Mouse (Mus musculus) thymus, postnatal 14 days (tissue): ENCODE data around the gene Cdh23.

Experiments
- DNase-seq: peaks from one replicate; pipeline ENCODE4 v3.0.0; 2021

Gene Cdh23

GRCm38 (mm10) chr10:60357901-60358300, 338.4 kb downstream of the Cdh23 start:
- no peak for DNase-seq

DNA sequence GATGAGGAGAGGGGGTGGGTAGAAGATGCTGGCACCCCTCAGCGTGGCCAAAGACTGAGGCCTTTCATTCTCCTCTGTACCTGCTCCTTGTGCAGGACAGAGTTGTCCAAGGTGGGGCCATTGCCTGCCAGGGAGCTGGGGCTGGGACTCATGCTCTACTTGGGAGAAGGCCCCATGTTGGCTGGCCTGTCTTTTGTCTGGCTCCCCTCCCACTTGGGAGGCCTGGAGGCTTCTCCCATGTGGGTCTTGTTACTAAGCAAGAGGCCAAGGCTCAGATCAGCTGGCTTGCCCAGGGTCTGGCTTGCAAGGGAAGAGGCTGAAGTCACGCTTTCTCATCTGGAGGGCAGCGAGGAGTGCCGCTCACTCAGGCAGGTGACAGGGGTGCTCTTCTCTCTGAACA, 338.8 kb downstream of the Cdh23 start:
- DNase-seq, result no peak

- DNase-seq, result no peak
These were observed 341.2 kb downstream of the Cdh23 start for GRCm38 (mm10) chr10:60354881-60355677.

GRCm38 (mm10) chr10:60354003-60354325, 342.3 kb downstream of the Cdh23 start:
- DNase-seq, result no peak

- DNase-seq, result no peak
These were observed 342.9 kb downstream of the Cdh23 start for GRCm38 (mm10) chr10:60353241-60354002.

GRCm38 (mm10) chr10:60351761-60352455, 344.4 kb downstream of the Cdh23 start:
- DNase-seq, result no peak

DNA sequence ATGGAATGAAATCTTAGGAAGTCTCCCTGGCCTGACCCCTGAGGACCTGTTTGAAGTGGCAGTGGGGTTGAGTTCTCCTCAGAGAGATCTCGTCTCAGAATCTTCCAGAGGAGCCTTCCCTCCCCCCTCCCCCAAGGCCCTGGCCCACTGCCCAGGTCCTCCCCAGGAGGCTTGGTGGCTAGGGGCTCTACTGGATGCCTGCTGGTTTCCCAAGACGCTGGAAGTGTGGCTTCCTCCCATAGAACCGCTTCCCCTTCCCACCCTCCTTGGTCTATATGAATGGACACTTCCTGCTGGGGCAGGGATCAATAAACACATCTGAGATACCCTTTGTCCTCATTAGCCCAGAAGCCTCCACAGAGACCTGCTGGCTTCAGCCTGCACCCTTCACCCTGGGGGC, 345.0 kb downstream of the Cdh23 start:
- DNase-seq, result no peak

DNA sequence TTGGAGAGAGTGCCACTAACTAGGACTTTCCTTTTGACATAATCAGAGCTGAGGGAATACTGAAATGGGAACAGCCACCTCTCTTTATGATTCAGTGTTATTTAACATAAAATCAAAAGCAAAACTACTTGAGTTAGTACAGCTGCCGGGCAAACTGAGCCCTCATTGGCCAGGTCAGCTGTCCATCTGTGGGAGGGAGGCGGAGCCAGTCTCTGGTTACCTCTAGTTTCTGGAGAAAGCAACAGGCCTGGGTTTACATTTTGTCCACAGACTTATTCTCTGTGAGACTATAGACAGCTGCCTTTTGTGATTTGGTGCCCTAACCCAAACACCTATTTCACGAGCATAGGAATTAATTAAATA, 345.5 kb downstream of the Cdh23 start:
- DNase-seq, result peak; percentile 85

DNA sequence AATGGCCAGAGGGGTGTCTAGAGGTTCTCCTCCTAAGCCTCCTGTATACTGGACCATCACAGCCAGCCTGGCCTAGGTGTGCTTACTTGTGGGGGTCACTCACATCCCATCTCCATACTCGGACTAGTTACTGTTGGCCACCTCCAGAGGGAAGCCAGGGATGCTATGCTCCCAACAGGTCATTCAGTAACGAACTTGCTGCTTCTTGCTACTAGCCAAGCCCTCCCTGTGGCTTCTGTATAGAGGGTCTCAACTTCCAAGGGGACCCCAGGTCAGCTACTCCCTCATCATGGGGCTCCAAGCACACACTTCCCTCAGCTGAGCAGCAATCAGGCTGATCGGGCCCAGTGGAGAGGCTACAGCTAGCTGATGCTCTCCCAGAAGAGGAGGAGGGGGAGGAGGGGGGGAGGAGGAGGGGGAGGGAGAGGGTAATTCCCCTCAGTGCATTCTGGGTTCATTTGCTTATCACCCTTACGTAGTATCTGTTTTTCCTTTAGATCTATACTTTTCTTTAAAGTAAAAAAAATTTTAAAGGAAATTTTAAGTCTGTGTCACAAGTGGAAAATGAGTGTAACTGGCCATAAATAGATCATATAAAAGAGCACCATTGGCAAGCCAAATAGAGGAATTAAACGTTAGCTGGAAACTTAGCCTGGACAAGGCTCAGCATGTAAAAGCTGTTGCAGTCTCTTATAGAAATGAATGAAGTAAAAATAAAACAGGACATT, 346.0 kb downstream of the Cdh23 start:
- DNase-seq, result no peak

DNA sequence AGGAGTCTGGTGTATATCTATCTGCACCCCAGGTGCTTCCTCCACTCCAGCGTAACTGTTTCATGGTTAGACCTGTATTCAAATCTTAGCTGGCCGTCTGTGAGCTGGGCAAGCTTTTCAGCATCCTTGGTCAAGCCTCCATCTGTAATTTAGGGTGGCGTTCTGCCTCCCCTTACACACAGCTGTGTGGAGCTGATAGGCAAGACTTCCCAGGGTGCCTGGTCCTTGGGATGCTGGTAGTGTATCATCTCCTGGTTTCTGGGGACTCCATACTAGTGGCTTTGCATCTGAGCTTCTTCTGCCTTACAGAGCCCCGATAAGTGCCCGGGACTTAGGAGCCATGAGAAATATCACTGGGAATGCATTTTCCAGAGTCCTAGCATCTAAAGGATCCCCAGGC, 346.6 kb downstream of the Cdh23 start:
- no peak for DNase-seq

DNA sequence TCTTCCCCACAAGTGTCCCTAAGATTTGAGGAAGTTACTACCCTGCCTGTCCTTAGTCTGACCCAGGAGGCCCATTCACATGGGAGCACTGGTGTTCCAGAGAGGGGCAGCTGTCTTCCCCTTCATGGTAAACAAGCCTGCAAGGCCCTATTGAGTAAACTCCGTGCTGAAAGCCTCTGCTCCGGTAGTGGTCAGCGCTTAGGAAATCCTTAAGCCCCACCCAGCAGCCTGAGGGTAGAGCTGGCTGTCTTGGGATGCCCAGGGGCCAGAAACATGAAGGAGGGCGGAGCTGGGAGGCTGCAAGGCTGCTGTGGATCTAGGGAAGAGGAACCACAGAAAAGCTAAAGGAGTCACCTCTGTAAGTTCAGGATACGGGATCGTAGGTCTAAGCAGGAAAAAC, 347.2 kb downstream of the Cdh23 start:
- DNase-seq, result no peak

GRCm38 (mm10) chr10:60347768-60348610, 348.3 kb downstream of the Cdh23 start:
- DNase-seq, result no peak

DNA sequence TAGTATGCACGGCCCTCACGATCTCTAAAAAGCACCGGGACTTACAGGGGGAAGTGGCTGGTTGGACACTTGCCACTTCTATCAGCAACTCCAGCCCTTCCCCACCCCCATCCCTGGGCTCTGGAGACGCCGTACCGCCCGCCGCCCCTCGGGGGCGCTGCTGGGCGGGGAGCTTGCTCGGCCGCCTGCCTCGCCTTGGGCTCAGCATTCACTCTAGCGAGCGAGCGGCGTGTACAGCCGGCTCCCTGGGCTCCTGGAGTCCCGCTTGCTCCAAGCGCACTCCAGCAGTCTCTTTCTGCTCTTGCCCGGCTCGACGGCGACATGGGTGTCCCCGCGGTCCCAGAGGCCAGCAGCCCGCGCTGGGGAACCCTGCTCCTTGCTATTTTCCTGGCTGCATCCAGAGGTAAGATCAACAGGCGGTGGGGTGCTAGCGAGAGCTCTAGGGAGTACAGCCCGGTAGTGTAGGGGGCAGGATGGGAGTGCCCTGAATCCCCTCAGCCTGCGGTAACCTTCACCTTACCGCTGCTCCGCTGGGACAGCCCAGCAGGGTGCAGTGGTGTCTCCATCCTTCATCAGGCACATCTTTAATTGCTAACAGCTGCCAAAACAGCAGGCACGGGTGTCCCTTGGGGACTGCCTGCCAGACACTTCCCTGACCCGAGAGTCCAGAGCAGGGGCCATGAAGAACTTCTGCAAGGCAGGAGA, 349.4 kb downstream of the Cdh23 start, which contains the start of gene Vsir:
TSS of gene Vsir (plus strand) at position 151 of the 705 bp plus-strand sequence.
- DNase-seq, result peak; percentile 90

DNA sequence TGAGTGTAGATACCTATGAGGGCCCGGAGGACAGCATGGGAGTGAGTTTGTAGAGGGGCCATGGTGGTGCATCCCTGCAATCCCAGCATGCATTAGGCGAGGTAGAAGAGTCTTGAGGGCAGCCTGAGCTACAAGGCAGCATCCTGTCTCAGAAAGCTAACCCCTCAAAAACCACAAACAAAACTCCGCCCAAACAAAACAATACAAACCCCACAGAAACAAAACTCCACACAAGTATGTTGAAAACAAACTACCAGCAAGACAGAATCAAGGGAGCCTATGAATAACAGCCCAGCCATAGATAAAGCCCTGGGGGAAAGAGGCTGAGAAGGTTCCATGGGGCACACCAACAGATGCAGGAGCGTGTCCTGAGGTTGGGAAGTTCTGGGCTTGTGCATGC, 350.2 kb downstream of the Cdh23 start:
- peak; percentile 32 for DNase-seq

GRCm38 (mm10) chr10:60344111-60344510, 352.2 kb downstream of the Cdh23 start:
- DNase-seq, result no peak

DNA sequence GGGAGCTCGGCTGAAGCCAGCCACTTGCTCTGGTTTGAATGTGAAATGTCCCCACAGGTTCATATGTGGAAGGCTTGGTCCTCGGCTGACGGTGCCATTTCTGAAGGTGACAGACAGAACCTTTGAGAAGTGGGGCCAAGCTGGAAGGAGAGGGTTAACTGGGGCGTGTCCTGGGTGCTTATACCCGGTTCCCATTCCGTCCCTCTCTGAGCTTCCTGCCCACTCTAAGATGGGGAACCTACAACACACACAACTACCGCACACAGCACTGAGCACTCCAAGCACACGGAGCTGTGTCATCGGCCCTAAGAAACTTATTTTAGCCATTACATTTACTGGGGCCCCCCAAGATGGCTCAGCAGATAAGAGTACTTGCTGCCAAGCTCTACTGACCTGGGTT, 354.8 kb downstream of the Cdh23 start:
- no peak for DNase-seq

- DNase-seq, result no peak
These were observed 361.3 kb downstream of the Cdh23 start for GRCm38 (mm10) chr10:60335021-60335420.

DNA sequence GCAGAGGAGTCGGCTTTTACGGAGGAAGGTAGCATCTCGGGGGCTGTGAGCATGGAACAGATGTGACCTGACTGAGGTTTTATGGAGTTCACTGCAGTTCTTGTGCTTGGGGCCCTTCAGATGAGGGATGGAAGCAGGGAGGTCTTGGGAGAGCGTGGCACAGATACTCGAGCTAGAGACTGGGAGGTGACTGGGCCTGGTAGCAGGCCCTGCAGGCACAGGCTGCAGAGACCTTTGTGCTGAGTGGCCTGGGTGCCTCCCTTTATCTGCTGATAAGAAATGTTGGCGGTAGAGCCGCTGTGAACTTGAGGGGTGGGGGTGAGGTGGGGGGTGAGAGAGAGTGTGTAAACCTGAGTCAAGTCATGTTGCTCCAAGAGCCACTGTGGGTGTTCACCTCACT, 361.7 kb downstream of the Cdh23 start:
- DNase-seq, result no peak

DNA sequence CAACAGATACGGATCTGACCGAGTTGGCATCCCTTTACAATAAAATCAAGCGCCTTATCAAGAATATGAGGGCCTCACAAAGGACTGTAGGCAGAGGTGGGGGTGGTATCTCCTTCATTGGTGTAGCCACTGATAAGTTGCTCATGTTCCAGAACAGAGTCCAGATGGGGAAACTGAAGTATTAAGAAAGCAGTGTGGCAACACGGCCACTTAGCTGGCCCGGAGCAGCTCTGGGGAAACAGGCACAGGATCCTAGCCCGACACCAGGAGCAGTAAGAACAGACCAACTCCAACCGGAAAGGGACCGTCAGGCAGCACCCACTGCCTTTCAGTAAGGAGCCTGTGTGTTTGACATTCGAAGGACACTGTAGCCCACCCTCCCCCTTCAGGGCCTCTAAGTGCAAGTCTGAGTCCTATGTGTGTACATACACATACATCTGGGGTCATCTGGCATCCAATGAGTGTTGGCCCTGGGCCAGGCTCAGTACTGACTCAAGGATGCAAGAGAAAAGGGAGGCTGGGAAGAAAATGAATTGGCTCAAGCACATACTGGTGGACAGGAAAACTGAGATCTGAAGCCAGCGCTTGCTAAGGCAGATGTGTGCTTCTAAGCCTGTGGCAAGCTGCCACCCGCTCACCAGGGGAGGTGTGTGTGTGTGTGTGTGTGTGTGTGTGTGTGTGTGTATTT, 367.2 kb downstream of the Cdh23 start:
- no peak for DNase-seq

DNA sequence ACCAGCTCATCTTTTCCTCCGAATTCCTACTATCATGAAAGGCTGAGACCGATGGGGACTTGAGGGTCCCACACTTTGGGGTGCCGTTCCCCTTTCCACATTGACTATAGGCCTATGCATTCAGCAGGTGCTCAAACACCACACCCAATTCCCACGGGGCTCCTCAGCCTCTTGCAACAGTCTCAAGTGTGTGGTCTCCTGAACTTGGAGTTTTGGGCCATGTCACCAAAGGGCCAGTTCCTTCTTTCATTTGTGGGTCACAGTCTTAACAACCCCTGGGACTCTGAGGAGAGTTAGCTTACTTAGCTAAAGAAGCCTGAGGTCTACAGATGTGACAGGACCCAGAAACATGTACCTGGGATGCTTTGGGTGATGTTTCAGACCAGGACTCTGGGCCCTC, 380.1 kb downstream of the Cdh23 start:
- DNase-seq, result no peak

- no peak for DNase-seq
These were observed 382.7 kb downstream of the Cdh23 start for GRCm38 (mm10) chr10:60313606-60314005.
